Mouse (Mus musculus) adrenal gland, postnatal 25 days (tissue): Measurements from ENCODE around the gene Ccr8. TPM values are rescaled to one million over a fixed set of nuclear protein-coding genes. Genes with fewer than 3 reads are reported as not detected.

Experiments
- DNase-seq: peaks from one replicate; pipeline ENCODE4 v3.0.0; 2021; ENCODE audit warnings: mixed read lengths
- total RNA-seq: library from RNA; stranded (reverse); gene quantifications from 2 replicates; pipeline ENCODE4 v1.2.3, GENCODE M21; 2021

Gene Ccr8
- total RNA-seq, 1 experiment from 2014 or later, result not detected

DNA sequence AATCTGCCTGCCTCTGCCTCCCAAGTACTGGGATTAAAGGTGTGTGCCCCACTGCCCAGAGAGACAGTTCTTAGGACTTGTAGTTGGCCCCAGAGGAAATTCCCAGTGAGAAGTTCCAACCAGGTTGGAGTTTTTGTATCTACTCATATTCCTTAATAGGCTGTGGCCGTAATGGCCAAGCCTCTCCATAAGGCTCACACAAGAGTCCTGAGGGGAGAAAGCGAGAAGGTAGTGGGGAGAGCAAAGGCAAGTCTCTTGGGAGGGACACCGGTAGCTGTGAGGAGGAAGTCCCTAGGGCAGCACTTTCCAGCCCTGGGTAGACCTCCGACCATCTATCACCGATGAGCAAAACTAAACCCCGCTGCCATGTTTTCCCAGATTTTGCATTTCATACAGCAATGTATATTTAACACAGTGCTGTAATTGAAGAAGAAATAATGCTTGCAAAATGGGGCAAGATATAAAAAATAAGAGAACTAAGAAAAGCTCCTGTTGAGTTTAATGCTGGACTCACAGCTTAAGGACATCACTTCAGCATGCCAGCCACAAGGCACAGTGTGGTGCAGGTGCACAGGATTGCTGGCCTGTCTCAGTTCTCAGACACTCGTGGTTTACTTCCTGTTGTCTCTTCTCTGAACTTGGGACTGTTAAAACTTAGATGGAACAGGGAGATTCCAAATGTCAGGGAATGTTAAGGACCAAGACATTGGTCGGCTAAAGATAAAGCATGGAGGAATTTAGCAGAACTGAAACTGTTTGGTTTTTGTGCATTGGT, 41.3 kb downstream of the Ccr8 start:
- DNase-seq, result no peak

GRCm38 (mm10) chr9:120133755-120134475, 42.0 kb downstream of the Ccr8 start:
- DNase-seq, result no peak

DNA sequence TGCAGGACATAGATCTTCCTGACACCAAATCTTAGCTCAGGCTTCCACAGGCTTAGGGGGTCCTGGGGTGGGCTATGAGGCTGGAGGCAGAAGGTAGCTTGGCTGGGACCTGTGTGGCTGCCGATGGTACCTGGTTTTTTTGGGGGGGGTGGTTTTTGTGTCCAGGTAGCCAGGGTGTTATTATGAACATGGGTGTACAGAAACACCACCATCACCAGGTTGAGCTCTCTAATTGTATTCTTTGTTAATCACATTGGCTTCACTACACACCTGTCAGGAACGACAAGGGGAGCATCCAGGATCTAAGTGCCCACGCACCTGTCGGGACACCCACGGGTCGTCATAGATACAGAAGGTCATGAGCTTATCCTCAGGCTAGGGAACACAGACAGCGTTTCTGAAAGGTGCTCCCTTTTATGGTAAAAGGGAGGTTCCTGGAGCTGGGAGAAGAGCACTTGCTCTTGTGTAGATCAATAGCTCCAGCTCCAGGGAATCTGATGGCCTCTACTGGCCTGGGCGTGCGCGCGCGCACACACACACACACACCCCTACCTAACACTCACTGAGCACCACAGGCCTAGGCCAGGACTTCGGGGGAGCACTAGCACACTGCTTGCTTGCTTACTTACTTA, 42.7 kb downstream of the Ccr8 start:
- DNase-seq, result no peak

DNA sequence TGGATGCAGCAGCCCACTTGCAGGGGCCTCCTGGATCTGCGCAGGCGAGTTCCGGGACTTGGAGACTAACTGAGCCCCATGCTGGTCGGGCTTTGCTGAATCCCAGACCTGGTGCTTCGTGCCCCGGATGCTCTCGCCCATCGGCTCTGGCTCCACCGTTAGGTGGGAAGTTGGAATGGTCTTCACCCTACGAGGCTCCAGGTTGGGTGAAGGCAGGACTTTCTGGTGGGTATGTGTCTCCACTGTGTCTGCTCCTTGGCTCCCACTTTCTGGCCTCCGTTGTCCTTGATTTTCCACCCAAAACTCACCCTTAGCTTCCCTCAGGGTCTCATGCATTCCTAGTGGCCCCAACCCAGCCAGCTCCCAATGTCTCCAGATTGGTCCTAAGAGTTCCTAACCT, 43.5 kb downstream of the Ccr8 start:
- DNase-seq, result no peak

DNA sequence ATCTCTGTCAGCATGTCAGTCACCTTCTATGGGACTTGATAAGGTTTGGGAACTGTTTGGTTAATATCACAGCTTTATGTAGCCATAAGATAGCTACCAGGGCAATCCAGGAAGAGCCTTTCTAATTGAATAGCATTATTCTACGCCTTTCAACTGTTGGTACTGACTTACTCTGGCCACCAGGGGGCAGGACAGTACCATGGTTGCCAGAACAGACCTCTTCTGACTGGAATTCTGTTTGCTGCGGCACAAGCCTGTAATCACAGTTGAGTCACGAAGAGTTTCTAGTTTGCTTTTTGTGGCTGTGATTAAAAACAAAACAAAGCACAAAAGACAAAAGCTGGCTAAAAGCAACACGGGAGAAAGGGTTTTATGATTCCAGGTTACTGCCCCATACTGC, 48.7 kb downstream of the Ccr8 start:
- DNase-seq, result peak; percentile 83

GRCm38 (mm10) chr9:120144474-120144873, 52.6 kb downstream of the Ccr8 start:
- DNase-seq, result no peak

Other genes with a start within 250 kb of the Ccr8 start
- gene Wdr48, start 197.2 kb upstream of the Ccr8 start, total RNA-seq, result 55.2 and 59.1 TPM in 2 replicates
- gene Gorasp1, start 154.5 kb upstream of the Ccr8 start, total RNA-seq, result 16.5 and 33.1 TPM in 2 replicates
- 0.15 TPM in 1 of 2 replicates, not detected in the other for gene Ttc21a, start 154.5 kb upstream of the Ccr8 start, total RNA-seq
- gene Csrnp1, start 107.5 kb upstream of the Ccr8 start, total RNA-seq, result 12.5 and 13.0 TPM in 2 replicates
- gene Xirp1, start 68.5 kb upstream of the Ccr8 start, total RNA-seq, result 0.12 TPM in 1 of 2 replicates, not detected in the other
- gene Cx3cr1, start 22.2 kb upstream of the Ccr8 start, total RNA-seq, result 4.3 and 5.9 TPM in 2 replicates
- 28.7 and 37.0 TPM in 2 replicates for gene Slc25a38, start 18.3 kb downstream of the Ccr8 start, total RNA-seq
- 585 and 720 TPM in 2 replicates for gene Rpsa, start 35.6 kb downstream of the Ccr8 start, total RNA-seq
- 0.27 TPM in 1 of 2 replicates, not detected in the other for gene Mobp, start 57.6 kb downstream of the Ccr8 start, total RNA-seq
- gene Myrip, start 209.4 kb downstream of the Ccr8 start, total RNA-seq, result 4.1 and 6.8 TPM in 2 replicates